Mouse (Mus musculus) naive thymus-derived CD4-positive, alpha-beta T cell, adult 5 months (primary cell): Measurements from ENCODE around the gene Gm4788. TPM values are rescaled to one million over a fixed set of nuclear protein-coding genes. Genes with fewer than 3 reads are reported as not detected.

Experiments
- polyA plus RNA-seq: library from polyadenylated mRNA; unstranded; fragments of 100-300 nt; shearing (Covaris generic); gene quantifications from one replicate; pipeline ENCODE4 v1.2.1, GENCODE M21; 2017

Gm4788 gene
- not detected for polyA plus RNA-seq

GRCm38 (mm10) chr1:139781143-139781542 lies at the start of gene Gm4788:
Gm4788 (minus strand) TSS chr1:139781243.

Other genes starting within 250 kb of the Gm4788 start
- not detected for gene Cfhr1, start 221.0 kb downstream of the Gm4788 start, polyA plus RNA-seq
- gene Cfhr2, start 77.5 kb upstream of the Gm4788 start, polyA plus RNA-seq = not detected